Mouse (Mus musculus) bone marrow macrophage, adult 2 months (primary cell): ENCODE measurements around the gene Slc25a23. TPM values are rescaled to one million over a fixed set of nuclear protein-coding genes. Genes with fewer than 3 reads are reported as not detected.
A peak's percentile ranks its signal among the peaks of the same experiment; 100 is the strongest.
"Not testable (repeated sequence)": the region's sequence is repeated elsewhere in the genome, so short reads cannot be mapped to it uniquely, and the experiment has no call there.

Experiments used
- H3K27ac ChIP-seq: 2 replicates; pipeline ENCODE4 v1.5.1; 2012; ENCODE audit warnings: low read depth, low read length; ENCODE audit not compliant: insufficient read depth
- H3K4me1 ChIP-seq: 2 replicates; pipeline ENCODE4 v1.6.1; 2012; ENCODE audit warnings: low read length; ENCODE audit not compliant: control insufficient read depth, insufficient read depth
- H3K4me3 ChIP-seq: 2 replicates; pipeline ENCODE4 v1.5.1; 2012; ENCODE audit warnings: mild to moderate bottlenecking, low read length, moderate library complexity; ENCODE audit not compliant: insufficient read depth
- CTCF ChIP-seq: IDR thresholded peaks from 2 replicates; pipeline ENCODE4 v1.5.1; 2012; ENCODE audit warnings: low read depth, mild to moderate bottlenecking, low read length, moderate library complexity
- POLR2A ChIP-seq: IDR thresholded peaks from 2 replicates; pipeline ENCODE4 v1.6.1; 2012; ENCODE audit warnings: mild to moderate bottlenecking, low read depth, low read length, borderline replicate concordance
- polyA plus RNA-seq: library from polyadenylated mRNA; stranded (reverse); fragments of >200 nt; gene quantifications from 2 replicates; pipeline ENCODE4 v1.2.4, GENCODE M21; 2012; ENCODE audit not compliant: missing spikeins, insufficient read depth, insufficient read length

The Slc25a23 gene
- polyA plus RNA-seq, 1 experiment, result 19.0 TPM

DNA sequence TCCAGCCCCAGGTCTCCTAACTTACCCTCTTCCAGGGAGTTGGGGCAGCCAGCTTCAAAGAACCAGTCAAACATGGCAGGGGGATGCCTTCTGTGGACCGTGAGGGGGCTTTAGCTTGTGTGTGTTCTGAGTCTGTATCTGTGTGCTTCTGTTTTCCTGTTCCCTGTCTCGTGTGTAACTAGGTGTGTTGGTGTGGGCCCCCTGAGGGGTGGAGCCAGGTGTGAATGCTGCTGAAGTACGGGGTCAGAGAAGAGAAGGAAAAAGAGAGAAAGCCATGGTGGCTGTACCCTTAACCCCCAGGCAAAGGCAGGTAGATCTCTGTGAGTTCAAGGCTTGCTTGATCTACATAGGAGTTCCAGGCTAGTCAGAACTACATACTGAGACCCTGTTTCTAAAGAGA, 17.3 kb upstream of the Slc25a23 start:
- Histone ChIP-seq H3K27ac (no peak overlapping the region), H3K4me1 (peaks cover 24% of the 10 kb centered on the region), H3K4me3 (no peak overlapping the region)
- TF ChIP-seq CTCF (no peak), POLR2A (no peak)

DNA sequence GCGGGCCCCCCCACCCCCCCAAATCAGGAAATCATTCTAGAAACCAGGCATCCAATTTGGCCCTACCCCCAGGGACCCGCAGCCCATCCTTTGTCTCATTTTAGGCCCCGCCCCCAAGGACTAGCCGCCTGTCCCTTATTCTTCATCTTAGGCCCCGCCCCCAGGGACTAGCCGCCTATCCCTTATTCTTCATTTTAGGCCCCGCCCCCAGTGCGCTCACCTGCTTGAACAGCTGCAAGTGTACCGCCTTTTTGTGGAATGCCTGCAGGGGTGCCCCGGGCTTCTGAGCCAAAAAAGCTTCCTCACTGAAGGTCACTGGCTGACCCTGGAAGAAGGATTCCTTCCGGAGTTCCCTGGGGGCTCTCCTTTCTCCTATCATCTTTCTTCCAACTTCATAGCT, 11.0 kb upstream of the Slc25a23 start:
- H3K4me3 ChIP-seq, result no peak overlapping the region
- no peak overlapping the region for H3K27ac ChIP-seq
- TF ChIP-seq POLR2A (no peak), CTCF (no peak)
- H3K4me1 ChIP-seq, result no peaks in the 10 kb centered on the region

GRCm38 (mm10) chr17:57070272-57070671, 10.6 kb upstream of the Slc25a23 start:
- TF ChIP-seq POLR2A (no peak), CTCF (no peak)
- no peaks in the 10 kb centered on the region for H3K4me1 ChIP-seq
- H3K4me3 ChIP-seq, result no peak overlapping the region
- H3K27ac ChIP-seq, result no peak overlapping the region

DNA sequence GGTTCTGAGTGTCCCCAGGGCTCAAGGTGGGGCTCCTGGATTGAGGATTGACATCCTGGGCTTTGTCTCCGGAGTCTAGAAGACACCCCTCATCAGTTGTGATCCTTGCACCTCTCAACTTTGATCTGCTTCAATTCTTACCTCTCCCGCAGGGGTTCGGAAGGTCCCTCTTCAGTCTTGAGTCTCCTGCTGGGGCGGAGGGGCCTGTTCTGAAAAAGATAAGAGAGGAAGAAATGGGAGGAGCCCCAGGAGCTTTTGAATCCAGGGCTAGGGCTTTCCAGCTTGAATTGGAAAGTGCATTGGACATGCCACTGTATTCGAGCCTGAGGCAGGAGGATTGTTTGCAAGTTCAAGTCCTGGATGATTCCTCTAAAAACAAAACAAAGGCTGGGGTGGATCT, 7.2 kb upstream of the Slc25a23 start:
- TF ChIP-seq CTCF (no peak), POLR2A (no peak)
- no peaks in the 10 kb centered on the region for H3K4me1 ChIP-seq
- no peak overlapping the region for H3K4me3 ChIP-seq
- H3K27ac ChIP-seq, result no peak overlapping the region

DNA sequence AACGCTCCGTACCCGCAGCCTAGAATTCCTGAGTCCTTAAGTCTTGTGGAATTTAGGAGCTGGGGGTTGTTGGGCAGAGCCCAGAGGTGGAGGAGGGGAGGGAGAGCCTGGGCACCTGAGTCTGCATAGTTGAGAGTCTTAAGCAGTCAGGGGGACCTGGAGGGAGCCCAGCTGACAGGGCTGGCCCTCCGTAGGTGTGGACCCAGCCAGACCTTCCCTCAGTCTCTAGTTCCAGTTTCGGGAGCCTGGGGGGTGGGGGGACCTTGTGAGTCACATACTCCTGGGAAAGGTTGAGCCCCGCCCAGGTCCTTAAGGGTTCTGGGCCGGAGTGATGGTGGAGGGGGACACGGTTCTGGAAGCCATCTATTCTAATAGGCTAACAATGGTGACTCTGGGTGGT, 3.4 kb upstream of the Slc25a23 start:
- no peak for TF ChIP-seq POLR2A
- TF ChIP-seq CTCF, result no peak
- H3K4me3 ChIP-seq, result no peak overlapping the region
- H3K4me1 ChIP-seq, result peaks cover 7% of the 10 kb centered on the region
- no peak overlapping the region for H3K27ac ChIP-seq

DNA sequence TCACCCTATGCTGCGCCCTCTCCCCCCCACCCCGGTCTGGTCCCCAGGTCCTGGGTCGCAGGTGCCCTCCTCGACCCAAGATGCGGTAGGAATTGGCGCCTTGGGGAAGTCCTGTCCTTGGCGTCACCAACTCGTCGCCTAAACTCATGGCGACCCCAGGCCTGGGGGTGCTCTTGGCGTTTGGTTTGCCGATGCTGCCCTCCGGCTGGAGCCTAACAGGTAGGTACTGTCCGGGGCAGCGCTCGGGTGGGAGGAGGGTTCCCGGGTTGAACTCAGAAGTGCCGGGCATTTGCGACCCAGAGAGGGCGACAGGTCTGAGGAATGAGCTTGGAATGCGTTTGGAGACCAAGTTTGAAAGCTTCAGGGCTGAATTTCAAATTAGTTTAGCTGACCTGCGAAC, 2.9 kb upstream of the Slc25a23 start:
- TF ChIP-seq CTCF (no peak), POLR2A (no peak)
- Histone ChIP-seq H3K4me3 (peak overlapping the region; percentile 25; the same call in 1 of the 2 replicates), H3K4me1 (peaks cover 7% of the 10 kb centered on the region), H3K27ac (no peak overlapping the region)

GRCm38 (mm10) chr17:57062011-57062521, 2.4 kb upstream of the Slc25a23 start:
- TF ChIP-seq CTCF, result no peak
- no peak for TF ChIP-seq POLR2A
- Histone ChIP-seq H3K4me1 (peaks cover 7% of the 10 kb centered on the region), H3K27ac (no peak overlapping the region), H3K4me3 (peak overlapping the region; percentile 25)

DNA sequence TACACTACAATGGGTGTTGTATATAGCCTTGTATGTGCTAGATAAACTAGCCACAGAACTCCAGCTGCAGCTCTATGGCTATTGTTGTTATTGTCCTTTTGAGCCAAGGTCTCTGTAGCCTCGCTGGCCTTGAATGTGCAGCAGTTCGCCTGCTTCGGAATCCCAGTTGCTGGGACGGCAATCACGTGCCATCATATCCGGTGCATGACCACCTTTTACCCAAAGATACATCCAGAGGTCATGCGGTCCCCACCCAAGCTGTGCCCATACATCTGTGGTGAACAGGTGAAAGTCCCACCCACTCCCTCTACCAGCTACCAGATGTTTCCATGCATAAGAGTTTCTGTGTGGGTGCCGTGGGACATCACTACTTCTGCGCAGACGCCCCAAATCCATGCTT, 1.4 kb upstream of the Slc25a23 start:
- Histone ChIP-seq H3K4me3 (no peak overlapping the region), H3K4me1 (peaks cover 7% of the 10 kb centered on the region), H3K27ac (no peak overlapping the region)
- TF ChIP-seq CTCF, result no peak
- TF ChIP-seq POLR2A, result no peak

- H3K4me1 ChIP-seq, result peaks cover 7% of the 10 kb centered on the region
- TF ChIP-seq CTCF (no peak), POLR2A (no peak)
- peak overlapping the region; percentile 38; the same call in 1 of the 2 replicates for H3K27ac ChIP-seq
- peak overlapping the region; percentile 65 for H3K4me3 ChIP-seq
These were observed 653 bp upstream of the Slc25a23 start for GRCm38 (mm10) chr17:57060231-57060801.

- peak within 1 kb of the TSS; percentile 65 for H3K4me3 ChIP-seq
- H3K4me1 ChIP-seq, result peaks cover 7% of the 10 kb centered on the region
- TF ChIP-seq POLR2A (no peak), CTCF (no peak)
- H3K27ac ChIP-seq, result no peak within 1 kb of the TSS
These were observed 675 bp downstream of the Slc25a23 start, which contains the start of gene Crb3 for GRCm38 (mm10) chr17:57058891-57059485. Gene Crb3, plus strand, starts transcription at chr17:57059105.

DNA sequence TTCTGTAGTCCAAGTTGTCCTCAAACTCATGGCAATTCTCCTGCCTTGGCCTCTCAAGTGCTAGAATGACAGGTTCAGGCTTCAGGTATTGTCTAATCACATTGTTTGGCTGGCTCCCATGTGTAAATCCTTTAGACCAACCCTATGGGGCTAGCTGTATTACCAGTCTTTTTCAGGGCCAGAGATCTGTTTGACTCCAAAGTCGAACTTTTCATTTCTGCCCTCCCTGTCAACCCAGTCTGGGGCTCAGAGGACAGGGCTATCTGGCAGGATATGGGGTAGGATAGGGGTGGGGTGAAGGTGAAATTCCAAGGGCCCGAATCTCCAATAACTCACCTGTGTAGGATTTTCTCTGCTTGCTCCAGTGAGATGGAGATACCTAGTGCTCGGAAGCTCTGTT, 3.4 kb downstream of the Slc25a23 start:
- Histone ChIP-seq H3K27ac (no peak overlapping the region), H3K4me3 (no peak overlapping the region), H3K4me1 (peaks cover 3% of the 10 kb centered on the region)
- no peak for TF ChIP-seq POLR2A
- TF ChIP-seq CTCF, result no peak

GRCm38 (mm10) chr17:57051679-57052078, 8.0 kb downstream of the Slc25a23 start:
- H3K27ac ChIP-seq, H3K4me1 ChIP-seq, H3K4me3 ChIP-seq: not testable (repeated sequence)
